Mouse (Mus musculus): Measurements from ENCODE around the gene Csgalnact2. TPM values are rescaled to one million over a fixed set of nuclear protein-coding genes. Genes with fewer than 3 reads are reported as not detected.

Gene Csgalnact2
- total RNA-seq, 2 experiments from 2014 or later = 12.7 to 13.7 TPM

- peak in 1 of 2 experiments; percentile 14 for DNase-seq (ENCODE audit: extremely low spot score in 1 of 2, low spot score in 2 of 2)
- intact Hi-C loops (cut with DNase I) = no loop called here
These were observed 59.0 kb downstream of the Csgalnact2 start for GRCm38 (mm10) chr6:118079762-118080465.

GRCm38 (mm10) chr6:118079292-118079691, 59.6 kb downstream of the Csgalnact2 start:
- intact Hi-C loops (cut with DNase I) = no loop called here
- no peak for DNase-seq (ENCODE audit: extremely low spot score in 1 of 2, low spot score in 2 of 2)

GRCm38 (mm10) chr6:118078751-118079150, 60.2 kb downstream of the Csgalnact2 start:
- peak in 1 of 2 experiments; percentile 18 for DNase-seq (ENCODE audit: extremely low spot score in 1 of 2, low spot score in 2 of 2)
- intact Hi-C loops (cut with DNase I) = no loop called here

- intact Hi-C loops (cut with DNase I) = no loop called here
- peak in 1 of 2 experiments; percentile 22 for DNase-seq (ENCODE audit: extremely low spot score in 1 of 2, low spot score in 2 of 2)
These were observed 61.5 kb downstream of the Csgalnact2 start for GRCm38 (mm10) chr6:118077421-118077820.

- DNase-seq (ENCODE audit: extremely low spot score in 1 of 2, low spot score in 2 of 2) = no peak
- intact Hi-C loops (cut with DNase I) = no loop called here
These were observed 62.2 kb downstream of the Csgalnact2 start for GRCm38 (mm10) chr6:118076748-118077147.

GRCm38 (mm10) chr6:118076256-118076655, 62.7 kb downstream of the Csgalnact2 start:
- intact Hi-C loops (cut with DNase I) = no loop called here
- DNase-seq (ENCODE audit: extremely low spot score in 1 of 2, low spot score in 2 of 2) = peak in 1 of 2 experiments; percentile 48

GRCm38 (mm10) chr6:118074151-118074550, 64.8 kb downstream of the Csgalnact2 start:
- intact Hi-C loops (cut with DNase I) = no loop called here
- peak in 1 of 2 experiments; percentile 27 for DNase-seq (ENCODE audit: extremely low spot score in 1 of 2, low spot score in 2 of 2)

- DNase-seq (ENCODE audit: extremely low spot score in 1 of 2, low spot score in 2 of 2) = no peak
- intact Hi-C loops (cut with DNase I) = no loop called here
These were observed 66.8 kb downstream of the Csgalnact2 start for GRCm38 (mm10) chr6:118072176-118072575.

- DNase-seq (ENCODE audit: extremely low spot score in 1 of 2, low spot score in 2 of 2) = peak in 1 of 2 experiments; percentile 30
- intact Hi-C loops (cut with DNase I) = loop anchor here (2.0 kb wide), 1 partner anchor 57 kb away; no protein-coding TSS in a partner anchor
These were observed 67.5 kb downstream of the Csgalnact2 start for GRCm38 (mm10) chr6:118071416-118071815.

GRCm38 (mm10) chr6:118071013-118071350, 68.0 kb downstream of the Csgalnact2 start:
- peak in 1 of 2 experiments; percentile 18 for DNase-seq (ENCODE audit: extremely low spot score in 1 of 2, low spot score in 2 of 2)
- intact Hi-C loops (cut with DNase I) = loop anchor here (2.0 kb wide), 1 partner anchor 56 kb away; no protein-coding TSS in a partner anchor

- peak; percentile 59 to 65 for DNase-seq (ENCODE audit: extremely low spot score in 1 of 2, low spot score in 2 of 2)
- intact Hi-C loops (cut with DNase I) = loop anchor here (2.0 kb wide), 1 partner anchor 56 kb away; no protein-coding TSS in a partner anchor
These were observed 68.5 kb downstream of the Csgalnact2 start for GRCm38 (mm10) chr6:118070321-118071012.

GRCm38 (mm10) chr6:118067720-118068119, 71.2 kb downstream of the Csgalnact2 start:
- intact Hi-C loops (cut with DNase I) = no loop called here
- DNase-seq (ENCODE audit: extremely low spot score in 1 of 2, low spot score in 2 of 2) = peak in 1 of 2 experiments; percentile 15

GRCm38 (mm10) chr6:118066199-118067081, 72.5 kb downstream of the Csgalnact2 start:
- DNase-seq (ENCODE audit: extremely low spot score in 1 of 2, low spot score in 2 of 2) = peak in 1 of 2 experiments; percentile 60
- intact Hi-C loops (cut with DNase I) = no loop called here

- intact Hi-C loops (cut with DNase I) = no loop called here
These were observed 73.1 kb downstream of the Csgalnact2 start for GRCm38 (mm10) chr6:118065837-118066198.

GRCm38 (mm10) chr6:118064968-118065530, 73.9 kb downstream of the Csgalnact2 start:
- peak in 1 of 2 experiments; percentile 76 for DNase-seq (ENCODE audit: extremely low spot score in 1 of 2, low spot score in 2 of 2)
- intact Hi-C loops (cut with DNase I) = no loop called here

More at GRCm38 (mm10) chr6:118065837-118066198, 73.1 kb downstream of the Csgalnact2 start:
- DNase-seq (ENCODE audit: extremely low spot score in 1 of 2, low spot score in 2 of 2) = no peak

GRCm38 (mm10) chr6:118063266-118063665, 75.7 kb downstream of the Csgalnact2 start:
- intact Hi-C loops (cut with DNase I) = no loop called here
- no peak for DNase-seq (ENCODE audit: extremely low spot score in 1 of 2, low spot score in 2 of 2)

- intact Hi-C loops (cut with DNase I) = no loop called here
These were observed 77.7 kb downstream of the Csgalnact2 start for GRCm38 (mm10) chr6:118061266-118061665.

More at GRCm38 (mm10) chr6:118061266-118061665, 77.7 kb downstream of the Csgalnact2 start:
- no peak for DNase-seq (ENCODE audit: extremely low spot score in 1 of 2, low spot score in 2 of 2)
